Mouse (Mus musculus) spleen, adult 2 months (tissue): Measurements from ENCODE around the gene Smg6. TPM values are rescaled to one million over a fixed set of nuclear protein-coding genes. Genes with fewer than 3 reads are reported as not detected.
A peak's percentile ranks its signal among the peaks of the same experiment; 100 is the strongest.

Source experiments
- DNase-seq, 2 experiments: peaks; one replicate each; pipeline versions ENCODE4 v3.0.0 to v3.0.0-alpha.2; 2012 to 2021; ENCODE audit warnings: low spot score in 2 of 2, low read depth in 1 of 2
- H3K27ac ChIP-seq: fragments of 200-500 bp; 2 replicates; pipeline ENCODE4 v1.5.1; 2012; ENCODE audit warnings: low read length, inconsistent platforms; ENCODE audit not compliant: insufficient read depth
- H3K27me3 ChIP-seq: fragments of 200-500 bp; 2 replicates; pipeline ENCODE4 v1.6.1; 2012; ENCODE audit warnings: mild to moderate bottlenecking, moderate library complexity, low read length, inconsistent platforms; ENCODE audit not compliant: control insufficient read depth, insufficient read depth
- H3K36me3 ChIP-seq: fragments of 200-500 bp; 2 replicates; pipeline ENCODE4 v1.6.1; 2012; ENCODE audit warnings: mild to moderate bottlenecking, low read length, inconsistent platforms; ENCODE audit not compliant: control insufficient read depth, insufficient read depth
- H3K4me1 ChIP-seq: fragments of 200-500 bp; 2 replicates; pipeline ENCODE4 v1.6.1; 2011; ENCODE audit warnings: inconsistent platforms; ENCODE audit not compliant: control insufficient read depth, insufficient read depth, insufficient read length
- H3K4me3 ChIP-seq: fragments of 200-500 bp; 2 replicates; pipeline ENCODE4 v1.5.1; 2011; ENCODE audit warnings: mild to moderate bottlenecking, inconsistent platforms; ENCODE audit not compliant: insufficient read depth, insufficient read length; ENCODE audit errors: extremely low read depth
- CTCF ChIP-seq: fragments of 200-500 bp; IDR thresholded peaks from 2 replicates; pipeline ENCODE4 v1.5.1; 2011; ENCODE audit warnings: mild to moderate bottlenecking, inconsistent platforms; ENCODE audit not compliant: insufficient read depth, insufficient read length, insufficient replicate concordance; ENCODE audit errors: extremely low read depth
- POLR2A ChIP-seq: fragments of 200-500 bp; IDR thresholded peaks from 2 replicates; pipeline ENCODE4 v1.6.1; 2011; ENCODE audit warnings: low read depth, low read length, inconsistent platforms
- WGBS: fragments of 180-500 bp; shearing (Covaris S2); methylation state at CpG from one replicate; pipeline ENCODE4 v1.1.7; 2018; 5-methylcytosine and 5-hydroxymethylcytosine counted together
- polyA plus RNA-seq: library from polyadenylated mRNA; depleted of rRNA; stranded (reverse); fragments of >200 nt; gene quantifications from 2 replicates; pipeline ENCODE4 v1.2.3, GENCODE M21; 2012

Gene Smg6
- polyA plus RNA-seq, 1 experiment: 28.6 TPM

GRCm38 (mm10) chr11:75155985-75156384 is 230.4 kb downstream of the Smg6 start:
- no peak for DNase-seq
- Histone ChIP-seq H3K27me3 (no peaks in the 10 kb centered on the region; the same call in 1 of the 2 replicates), H3K36me3 (peaks cover 12% of the 10 kb centered on the region), H3K4me3 (no peak overlapping the region), H3K4me1 (peaks cover 5% of the 10 kb centered on the region; the same call in 1 of the 2 replicates), H3K27ac (no peak overlapping the region)
- no peak for TF ChIP-seq CTCF
- no peak for TF ChIP-seq POLR2A
- WGBS: 75% methylated on average over 6 of the region's 6 CpGs

- Histone ChIP-seq H3K36me3 (peaks cover 11% of the 10 kb centered on the region), H3K27me3 (no peaks in the 10 kb centered on the region; the same call in 1 of the 2 replicates), H3K4me3 (no peak overlapping the region), H3K27ac (no peak overlapping the region), H3K4me1 (peaks cover 5% of the 10 kb centered on the region; the same call in 1 of the 2 replicates)
- no peak for DNase-seq
- TF ChIP-seq CTCF (no peak), POLR2A (no peak)
- 90% methylated on average over 5 of the region's 5 CpGs for WGBS
Measured at GRCm38 (mm10) chr11:75156416-75156815, 230.8 kb downstream of the Smg6 start.

- 66% methylated on average over 4 of the region's 4 CpGs for WGBS
- TF ChIP-seq CTCF: no peak
- no peak for TF ChIP-seq POLR2A
- Histone ChIP-seq H3K4me1 (peaks cover 5% of the 10 kb centered on the region; the same call in 1 of the 2 replicates), H3K4me3 (no peak overlapping the region), H3K36me3 (peaks cover 12% of the 10 kb centered on the region), H3K27ac (no peak overlapping the region), H3K27me3 (no peaks in the 10 kb centered on the region; the same call in 1 of the 2 replicates)
- DNase-seq: no peak
Measured at GRCm38 (mm10) chr11:75157037-75157436, 231.4 kb downstream of the Smg6 start.

- TF ChIP-seq CTCF (no peak), POLR2A (no peak)
- no peak for DNase-seq
- H3K27me3 ChIP-seq: no peaks in the 10 kb centered on the region; the same call in 1 of the 2 replicates
- WGBS: 92% methylated on average over 2 of the region's 2 CpGs
- no peak overlapping the region for H3K27ac ChIP-seq
- H3K4me3 ChIP-seq: no peak overlapping the region
- peaks cover 5% of the 10 kb centered on the region; the same call in 1 of the 2 replicates for H3K4me1 ChIP-seq
- H3K36me3 ChIP-seq: peaks cover 16% of the 10 kb centered on the region
Measured at GRCm38 (mm10) chr11:75157901-75158300, 232.3 kb downstream of the Smg6 start.

GRCm38 (mm10) chr11:75158432-75158831 is 232.8 kb downstream of the Smg6 start:
- 83% methylated on average over 14 of the region's 14 CpGs for WGBS
- no peak overlapping the region for H3K27ac ChIP-seq
- peaks cover 18% of the 10 kb centered on the region for H3K36me3 ChIP-seq
- H3K27me3 ChIP-seq: no peaks in the 10 kb centered on the region; the same call in 1 of the 2 replicates
- no peak for DNase-seq
- TF ChIP-seq CTCF: no peak
- TF ChIP-seq POLR2A: no peak
- H3K4me3 ChIP-seq: no peak overlapping the region
- H3K4me1 ChIP-seq: peaks cover 1% of the 10 kb centered on the region; the same call in 1 of the 2 replicates

GRCm38 (mm10) chr11:75159564-75159963 is 233.9 kb downstream of the Smg6 start:
- 66% methylated on average over 2 of the region's 2 CpGs for WGBS
- H3K4me1 ChIP-seq: no peaks in the 10 kb centered on the region; the same call in 1 of the 2 replicates
- peaks cover 19% of the 10 kb centered on the region for H3K36me3 ChIP-seq
- no peak overlapping the region for H3K4me3 ChIP-seq
- no peaks in the 10 kb centered on the region; the same call in 1 of the 2 replicates for H3K27me3 ChIP-seq
- TF ChIP-seq CTCF (peak; percentile 19; the same call in 1 of the 2 replicates), POLR2A (no peak)
- peak in 1 of 2 experiments; percentile 36 for DNase-seq
- H3K27ac ChIP-seq: no peak overlapping the region

- H3K4me1 ChIP-seq: peaks cover 8% of the 10 kb centered on the region
- TF ChIP-seq POLR2A: no peak
- TF ChIP-seq CTCF: no peak
- no peak overlapping the region for H3K27ac ChIP-seq
- H3K4me3 ChIP-seq: no peak overlapping the region
- peaks cover 5% of the 10 kb centered on the region; the same call in 1 of the 2 replicates for H3K27me3 ChIP-seq
- H3K36me3 ChIP-seq: peaks cover 19% of the 10 kb centered on the region
- no peak for DNase-seq
- WGBS: 87% methylated on average over 7 of the region's 7 CpGs
Measured at GRCm38 (mm10) chr11:75160954-75161353, 235.3 kb downstream of the Smg6 start.
